Mouse (Mus musculus) stomach, embryonic 15.5 days (tissue): ENCODE measurements around the gene Slc9a3r1. TPM values are rescaled to one million over a fixed set of nuclear protein-coding genes. Genes with fewer than 3 reads are reported as not detected.

Experiments used
- ATAC-seq: fragments of 200-750 bp; cut with Nextera tagmentation; 2 replicates; pipeline ENCODE4 v1.8.0; 2017; ENCODE audit warnings: low read depth, moderate number of reproducible peaks, moderate TSS enrichment; ENCODE audit not compliant: insufficient read depth, low FRiP score
- H3K27ac ChIP-seq: fragments of 300-500 bp; sonication (generic); 2 replicates; pipeline ENCODE4 v1.5.1; 2015; ENCODE audit warnings: mild to moderate bottlenecking, inconsistent platforms
- H3K27me3 ChIP-seq: fragments of 300-500 bp; sonication (generic); replicated peaks from 2 replicates; pipeline ENCODE4 v1.6.1; 2015; ENCODE audit warnings: inconsistent platforms
- H3K36me3 ChIP-seq: fragments of 300-500 bp; sonication (generic); 2 replicates; pipeline ENCODE4 v1.6.1; 2015; ENCODE audit warnings: inconsistent platforms
- H3K4me1 ChIP-seq: fragments of 300-500 bp; sonication (generic); 2 replicates; pipeline ENCODE4 v1.6.1; 2015; ENCODE audit warnings: inconsistent platforms
- H3K4me2 ChIP-seq: fragments of 300-500 bp; sonication (generic); 2 replicates; pipeline ENCODE4 v1.6.1; 2015; ENCODE audit warnings: mild to moderate bottlenecking, inconsistent platforms
- H3K4me3 ChIP-seq: fragments of 300-500 bp; sonication (generic); replicated peaks from 2 replicates; pipeline ENCODE4 v1.5.1; 2015; ENCODE audit warnings: inconsistent platforms
- H3K9ac ChIP-seq: fragments of 300-500 bp; sonication (generic); 2 replicates; pipeline ENCODE4 v1.6.1; 2015; ENCODE audit warnings: inconsistent platforms
- H3K9me3 ChIP-seq: fragments of 300-500 bp; sonication (generic); 2 replicates; pipeline ENCODE4 v1.6.1; 2016; ENCODE audit warnings: inconsistent platforms
- WGBS: fragments of 180-500 bp; shearing (Covaris S2); methylation state at CpG from one replicate; pipeline ENCODE4 v1.1.7; 2015; 5-methylcytosine and 5-hydroxymethylcytosine counted together
- polyA plus RNA-seq: library from polyadenylated mRNA; unstranded; fragments of >200 nt; fragmentation: Nextera tagmentation; extraction: Ambion mirVana; gene quantifications from 2 replicates; pipeline ENCODE4 v1.2.1, GENCODE M21; 2015

Slc9a3r1 gene
- polyA plus RNA-seq: 142 and 144 TPM in 2 replicates

DNA sequence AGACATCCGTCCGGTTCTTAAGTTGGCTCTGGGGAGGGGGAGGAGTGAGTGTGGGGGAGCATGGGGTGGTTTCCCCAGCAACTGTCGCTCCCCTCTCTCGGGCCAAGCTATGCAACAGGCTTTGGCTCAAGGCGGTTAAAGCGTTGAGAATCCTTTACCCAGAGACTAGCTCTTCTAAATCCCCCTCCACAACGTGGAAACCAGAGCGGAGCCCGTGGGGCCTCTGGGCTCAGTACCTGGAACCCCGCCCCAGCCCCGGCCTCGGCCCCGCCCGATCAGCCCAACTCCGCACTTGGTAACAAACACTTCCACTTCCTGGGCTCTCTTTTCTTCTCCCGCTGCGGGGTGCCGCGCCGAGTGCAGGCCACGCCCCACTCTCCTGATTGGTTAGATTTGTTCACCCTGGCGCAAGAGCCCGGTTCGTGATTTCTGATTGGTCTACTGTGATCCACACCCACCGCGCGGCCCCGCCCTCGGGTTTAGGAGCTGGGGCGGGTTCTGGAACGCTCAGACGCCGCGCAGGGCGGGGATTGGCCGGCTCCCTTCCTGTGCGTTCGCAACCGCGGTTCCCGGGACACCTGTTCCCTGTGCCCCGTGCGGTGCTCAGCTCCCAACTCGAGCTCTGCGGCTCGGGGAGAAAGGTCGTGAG lies at the start of gene Slc9a3r1:
Slc9a3r1 (plus strand) TSS at position 510 of the 649 bp plus-strand sequence.
- Histone ChIP-seq H3K4me1 (peaks cover 46% of the 10 kb centered on the region), H3K27me3 (no peaks in the 10 kb centered on the region), H3K4me2 (peak within 1 kb of the TSS; percentile 91), H3K4me3 (peak within 1 kb of the TSS; percentile 70), H3K36me3 (no peaks in the 10 kb centered on the region), H3K27ac (peak within 1 kb of the TSS; percentile 84), H3K9ac (peak within 1 kb of the TSS; percentile 65), H3K9me3 (no peaks in the 10 kb centered on the region)
- under 1% methylated on average over 47 of the region's 47 CpGs for WGBS
- peak; percentile 94 for ATAC-seq

GRCm38 (mm10) chr11:115119409-115119808 lies 43.7 kb upstream of the Slc9a3r1 start:
- ATAC-seq: no peak
- Histone ChIP-seq H3K36me3 (no peaks in the 10 kb centered on the region), H3K4me2 (no peak overlapping the region), H3K4me1 (no peaks in the 10 kb centered on the region), H3K27ac (no peak overlapping the region), H3K9ac (no peak overlapping the region), H3K4me3 (no peak overlapping the region), H3K27me3 (no peaks in the 10 kb centered on the region), H3K9me3 (no peaks in the 10 kb centered on the region)
- 65% methylated on average over 9 of the region's 9 CpGs for WGBS

GRCm38 (mm10) chr11:115128483-115128882 lies 34.7 kb upstream of the Slc9a3r1 start:
- Histone ChIP-seq H3K4me3 (no peak overlapping the region), H3K36me3 (no peaks in the 10 kb centered on the region), H3K27me3 (no peaks in the 10 kb centered on the region), H3K4me2 (no peak overlapping the region), H3K9ac (no peak overlapping the region), H3K9me3 (no peaks in the 10 kb centered on the region), H3K27ac (no peak overlapping the region), H3K4me1 (no peaks in the 10 kb centered on the region)
- 68% methylated on average over 4 of the region's 4 CpGs for WGBS
- ATAC-seq: no peak

GRCm38 (mm10) chr11:115129508-115130126 lies 33.5 kb upstream of the Slc9a3r1 start:
- no peak for ATAC-seq
- Histone ChIP-seq H3K4me1 (no peaks in the 10 kb centered on the region), H3K27ac (no peak overlapping the region), H3K9me3 (no peaks in the 10 kb centered on the region), H3K27me3 (no peaks in the 10 kb centered on the region), H3K4me2 (no peak overlapping the region), H3K36me3 (no peaks in the 10 kb centered on the region), H3K4me3 (no peak overlapping the region), H3K9ac (no peak overlapping the region)
- 82% methylated on average over 13 of the region's 13 CpGs for WGBS

- no peak overlapping the region for H3K27ac ChIP-seq
Measured at GRCm38 (mm10) chr11:115131768-115132381, 31.3 kb upstream of the Slc9a3r1 start.

GRCm38 (mm10) chr11:115133800-115134199 lies 29.3 kb upstream of the Slc9a3r1 start, which contains the start of gene Cd300lf:
Gene Cd300lf, minus strand, starts transcription at chr11:115133992.
- Histone ChIP-seq H3K4me1 (no peaks in the 10 kb centered on the region), H3K27me3 (no peaks in the 10 kb centered on the region), H3K27ac (no peak within 1 kb of the TSS), H3K4me3 (no peak within 1 kb of the TSS), H3K4me2 (no peak within 1 kb of the TSS), H3K36me3 (no peaks in the 10 kb centered on the region), H3K9ac (no peak within 1 kb of the TSS), H3K9me3 (no peaks in the 10 kb centered on the region)
- 69% methylated on average over 8 of the region's 8 CpGs for WGBS
- no peak for ATAC-seq

More at GRCm38 (mm10) chr11:115131768-115132381, 31.3 kb upstream of the Slc9a3r1 start:
- WGBS: 66% methylated on average over 8 of the region's 8 CpGs
- ATAC-seq: no peak
- Histone ChIP-seq H3K27me3 (no peaks in the 10 kb centered on the region), H3K9ac (no peak overlapping the region), H3K4me1 (no peaks in the 10 kb centered on the region), H3K4me3 (no peak overlapping the region), H3K9me3 (no peaks in the 10 kb centered on the region), H3K4me2 (no peak overlapping the region), H3K36me3 (no peaks in the 10 kb centered on the region)

- H3K4me3 ChIP-seq: no peak overlapping the region
- H3K9me3 ChIP-seq: no peaks in the 10 kb centered on the region
- no peak overlapping the region for H3K9ac ChIP-seq
- no peak overlapping the region for H3K4me2 ChIP-seq
- 74% methylated on average over 5 of the region's 5 CpGs for WGBS
- ATAC-seq: no peak
- H3K4me1 ChIP-seq: no peaks in the 10 kb centered on the region
- no peaks in the 10 kb centered on the region for H3K27me3 ChIP-seq
- H3K36me3 ChIP-seq: no peaks in the 10 kb centered on the region
- H3K27ac ChIP-seq: no peak overlapping the region
Measured at GRCm38 (mm10) chr11:115138597-115139262, 24.4 kb upstream of the Slc9a3r1 start.

DNA sequence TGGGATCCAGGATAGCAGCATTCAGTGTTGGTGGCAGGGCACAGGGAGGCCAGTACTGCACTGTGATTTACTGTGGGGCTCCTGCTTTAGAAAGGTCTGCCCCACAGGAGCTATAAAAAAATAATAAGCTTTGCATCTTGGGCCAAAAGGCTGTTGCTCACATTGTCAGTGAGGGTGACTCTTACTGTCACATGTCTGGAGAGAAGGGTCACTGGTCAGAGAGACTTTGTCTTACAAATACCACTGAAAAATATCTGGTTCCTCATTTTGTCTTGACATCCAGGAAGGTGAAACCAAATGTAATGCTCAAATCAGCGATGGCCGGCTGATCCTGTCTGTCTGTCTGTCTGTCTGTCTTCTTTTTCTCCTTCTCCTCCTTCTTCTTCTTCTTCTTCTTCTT lies 21.2 kb upstream of the Slc9a3r1 start:
- H3K9ac ChIP-seq: no peak overlapping the region
- ATAC-seq: no peak
- H3K27ac ChIP-seq: no peak overlapping the region
- H3K4me1 ChIP-seq: no peaks in the 10 kb centered on the region
- no peaks in the 10 kb centered on the region for H3K9me3 ChIP-seq
- no peaks in the 10 kb centered on the region for H3K27me3 ChIP-seq
- 70% methylated on average over 2 of the region's 2 CpGs for WGBS
- H3K4me2 ChIP-seq: no peak overlapping the region
- H3K36me3 ChIP-seq: no peaks in the 10 kb centered on the region
- H3K4me3 ChIP-seq: no peak overlapping the region

DNA sequence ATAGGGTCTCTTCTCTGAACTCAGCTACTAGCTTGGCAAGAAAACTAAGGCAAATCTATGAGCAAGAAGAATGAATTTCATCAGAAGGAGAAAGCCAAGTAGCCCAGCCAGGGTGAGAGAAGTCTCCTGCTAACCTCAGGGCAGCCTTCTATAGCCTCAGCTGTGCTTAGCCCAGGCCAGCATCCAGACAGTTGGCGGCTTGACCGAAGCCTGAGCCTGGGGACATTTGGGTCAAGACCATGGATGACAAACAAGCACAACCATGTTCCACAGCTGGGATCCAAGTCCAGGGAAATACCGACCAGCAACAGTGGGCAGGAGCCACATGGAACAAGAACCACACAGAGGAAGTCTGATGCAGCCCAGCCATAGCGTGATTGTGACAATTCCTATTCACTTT lies 15.3 kb upstream of the Slc9a3r1 start:
- H3K27me3 ChIP-seq: no peaks in the 10 kb centered on the region
- no peaks in the 10 kb centered on the region for H3K36me3 ChIP-seq
- no peak overlapping the region for H3K9ac ChIP-seq
- H3K4me3 ChIP-seq: no peak overlapping the region
- H3K27ac ChIP-seq: no peak overlapping the region
- H3K9me3 ChIP-seq: no peaks in the 10 kb centered on the region
- peaks cover 9% of the 10 kb centered on the region; the same call in 1 of the 2 replicates for H3K4me1 ChIP-seq
- WGBS: 81% methylated on average over 4 of the region's 4 CpGs
- no peak overlapping the region for H3K4me2 ChIP-seq
- ATAC-seq: no peak

DNA sequence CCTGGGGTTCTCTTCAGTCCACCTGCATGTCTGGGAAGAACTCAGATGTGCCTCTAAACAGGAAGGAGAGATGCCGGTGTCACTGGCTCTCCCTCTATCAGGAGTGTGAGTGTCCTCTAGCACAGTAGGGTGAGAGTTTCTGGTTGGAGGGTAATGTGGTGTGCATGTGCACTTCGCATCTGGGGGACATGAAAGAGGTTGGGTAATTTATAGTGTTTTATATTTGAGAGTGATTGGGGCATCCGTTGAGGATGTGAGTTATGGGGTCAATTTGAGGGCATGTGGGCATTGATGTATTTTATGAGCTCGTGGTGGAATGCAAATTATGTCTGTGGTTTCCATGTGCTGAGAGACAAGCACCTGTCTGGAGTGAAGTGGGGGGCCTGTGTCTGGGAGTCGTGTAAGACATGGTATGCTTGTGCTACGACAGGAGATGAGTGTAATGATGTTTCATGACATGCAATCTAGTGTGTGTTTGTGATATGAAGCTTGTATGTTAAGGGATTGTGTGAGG lies 12.3 kb upstream of the Slc9a3r1 start:
- Histone ChIP-seq H3K9ac (no peak overlapping the region), H3K27me3 (peaks cover 10% of the 10 kb centered on the region; the same call in 1 of the 2 replicates), H3K4me1 (peaks cover 17% of the 10 kb centered on the region), H3K27ac (no peak overlapping the region), H3K4me2 (no peak overlapping the region), H3K36me3 (no peaks in the 10 kb centered on the region), H3K4me3 (no peak overlapping the region), H3K9me3 (no peaks in the 10 kb centered on the region)
- no peak for ATAC-seq
- 50% methylated on average over 6 of the region's 6 CpGs for WGBS

GRCm38 (mm10) chr11:115151755-115152429 lies 11.2 kb upstream of the Slc9a3r1 start:
- Histone ChIP-seq H3K27ac (no peak overlapping the region), H3K27me3 (peaks cover 10% of the 10 kb centered on the region; the same call in 1 of the 2 replicates), H3K4me1 (peaks cover 17% of the 10 kb centered on the region), H3K4me3 (peak overlapping the region; percentile 22), H3K4me2 (peak overlapping the region; percentile 53), H3K9me3 (no peaks in the 10 kb centered on the region), H3K9ac (no peak overlapping the region), H3K36me3 (no peaks in the 10 kb centered on the region)
- ATAC-seq: no peak
- WGBS: 4% methylated on average over 15 of the region's 15 CpGs
